Mouse (Mus musculus): ENCODE measurements at regions not wholly inside any gene's neighbourhood (a gene's known extent, or its start where the extent isn't known, plus 50 kb on each side); places are given as distances from the start of the nearest gene placed in this dataset.

DNA sequence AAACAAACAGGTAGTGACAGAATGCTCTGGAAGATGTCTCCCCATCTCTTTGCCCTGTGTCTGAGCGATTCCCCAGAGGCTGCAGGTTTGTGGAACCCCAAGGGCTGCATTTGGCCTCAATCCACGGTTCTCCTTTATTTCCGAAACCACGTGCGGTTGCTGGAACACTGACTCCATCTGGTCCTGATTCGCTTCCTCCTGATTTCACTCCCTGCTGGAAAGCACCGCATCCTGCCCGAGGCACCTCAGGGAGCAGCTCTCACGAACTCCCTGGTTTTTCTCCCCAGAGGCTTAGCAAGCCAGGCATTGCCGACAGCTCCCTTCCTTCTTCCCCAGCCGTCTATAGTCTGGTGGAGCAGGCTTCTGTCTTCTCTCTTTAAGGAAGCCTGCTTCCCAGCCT lies 203.1 kb upstream of the Gm4791 start:
- H3K4me1 ChIP-seq (ENCODE audit: control insufficient read depth, insufficient read depth, low read length): no peaks in the 10 kb centered on the region
- H3K27ac ChIP-seq (ENCODE audit: low read length): no peak overlapping the region
- WGBS: 70% methylated on average over 11 of the region's 11 CpGs
- no peaks in the 10 kb centered on the region for H3K27me3 ChIP-seq (ENCODE audit: control insufficient read depth, insufficient read depth, low read length)
- no peak overlapping the region for H3K9ac ChIP-seq (ENCODE audit: low read length)
- no peaks in the 10 kb centered on the region for H3K9me3 ChIP-seq (replicated peaks; ENCODE audit: control insufficient read depth, low read length)
- H3K4me2 ChIP-seq (ENCODE audit: low read depth, low read length): no peak overlapping the region
- H3K4me3 ChIP-seq (ENCODE audit: low read length): no peak overlapping the region
- H3K36me3 ChIP-seq (ENCODE audit: control insufficient read depth, insufficient read depth): no peaks in the 10 kb centered on the region
- ATAC-seq (replicated peaks; ENCODE audit: extremely low read depth, insufficient read depth, low FRiP score): no peak

- Histone ChIP-seq H3K4me2 (ENCODE audit: low read depth, low read length) (no peak overlapping the region), H3K4me3 (ENCODE audit: low read length) (no peak overlapping the region), H3K9me3 (replicated peaks; ENCODE audit: control insufficient read depth, low read length) (no peaks in the 10 kb centered on the region), H3K27me3 (ENCODE audit: control insufficient read depth, insufficient read depth, low read length) (no peaks in the 10 kb centered on the region), H3K4me1 (ENCODE audit: control insufficient read depth, insufficient read depth, low read length) (no peaks in the 10 kb centered on the region), H3K36me3 (ENCODE audit: control insufficient read depth, insufficient read depth) (no peaks in the 10 kb centered on the region), H3K27ac (ENCODE audit: low read length) (no peak overlapping the region), H3K9ac (ENCODE audit: low read length) (no peak overlapping the region)
- ATAC-seq (replicated peaks; ENCODE audit: extremely low read depth, insufficient read depth, low FRiP score): no peak
- WGBS: 64% methylated on average over 10 of the region's 10 CpGs
Measured at GRCm38 (mm10) chr9:46789036-46789435, 209.5 kb upstream of the Gm4791 start.

DNA sequence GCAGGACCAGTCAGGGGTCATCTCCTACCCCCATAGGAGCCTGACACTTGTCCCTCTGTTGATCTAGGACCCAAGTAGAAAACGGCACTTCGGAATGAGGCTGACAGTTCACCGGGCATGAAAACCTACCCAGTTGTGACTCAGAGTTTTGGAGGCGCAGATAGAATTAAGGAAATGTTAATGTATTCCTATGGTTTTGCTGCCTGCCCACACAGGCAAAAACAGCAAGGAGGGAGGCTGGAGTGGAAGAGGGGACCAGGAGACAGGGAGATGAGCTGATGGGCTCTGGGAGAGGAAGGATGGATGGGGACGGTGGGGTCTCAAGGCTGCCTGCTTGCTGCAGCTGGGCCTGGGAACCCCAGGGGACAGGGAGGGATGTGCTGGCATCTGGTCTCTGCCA lies 210.1 kb upstream of the Gm4791 start:
- no peak overlapping the region for H3K4me3 ChIP-seq (ENCODE audit: low read length)
- H3K27me3 ChIP-seq (ENCODE audit: control insufficient read depth, insufficient read depth, low read length): no peaks in the 10 kb centered on the region
- H3K4me1 ChIP-seq (ENCODE audit: control insufficient read depth, insufficient read depth, low read length): no peaks in the 10 kb centered on the region
- H3K9me3 ChIP-seq (replicated peaks; ENCODE audit: control insufficient read depth, low read length): no peaks in the 10 kb centered on the region
- 83% methylated on average over 5 of the region's 5 CpGs for WGBS
- H3K4me2 ChIP-seq (ENCODE audit: low read depth, low read length): no peak overlapping the region
- H3K36me3 ChIP-seq (ENCODE audit: control insufficient read depth, insufficient read depth): no peaks in the 10 kb centered on the region
- no peak for ATAC-seq (replicated peaks; ENCODE audit: extremely low read depth, insufficient read depth, low FRiP score)
- H3K27ac ChIP-seq (ENCODE audit: low read length): no peak overlapping the region
- no peak overlapping the region for H3K9ac ChIP-seq (ENCODE audit: low read length)

- Histone ChIP-seq H3K4me1 (ENCODE audit: control insufficient read depth, insufficient read depth, low read length) (no peaks in the 10 kb centered on the region), H3K4me2 (ENCODE audit: low read depth, low read length) (no peak overlapping the region), H3K4me3 (ENCODE audit: low read length) (no peak overlapping the region), H3K27ac (ENCODE audit: low read length) (no peak overlapping the region), H3K27me3 (ENCODE audit: control insufficient read depth, insufficient read depth, low read length) (no peaks in the 10 kb centered on the region), H3K9me3 (replicated peaks; ENCODE audit: control insufficient read depth, low read length) (no peaks in the 10 kb centered on the region), H3K36me3 (ENCODE audit: control insufficient read depth, insufficient read depth) (no peaks in the 10 kb centered on the region), H3K9ac (ENCODE audit: low read length) (no peak overlapping the region)
- ATAC-seq (replicated peaks; ENCODE audit: extremely low read depth, insufficient read depth, low FRiP score): no peak
- whole genome bisulfite sequencing: 78% methylated on average over 17 of the region's 17 CpGs
Measured at GRCm38 (mm10) chr9:46784355-46784975, 214.1 kb upstream of the Gm4791 start.

DNA sequence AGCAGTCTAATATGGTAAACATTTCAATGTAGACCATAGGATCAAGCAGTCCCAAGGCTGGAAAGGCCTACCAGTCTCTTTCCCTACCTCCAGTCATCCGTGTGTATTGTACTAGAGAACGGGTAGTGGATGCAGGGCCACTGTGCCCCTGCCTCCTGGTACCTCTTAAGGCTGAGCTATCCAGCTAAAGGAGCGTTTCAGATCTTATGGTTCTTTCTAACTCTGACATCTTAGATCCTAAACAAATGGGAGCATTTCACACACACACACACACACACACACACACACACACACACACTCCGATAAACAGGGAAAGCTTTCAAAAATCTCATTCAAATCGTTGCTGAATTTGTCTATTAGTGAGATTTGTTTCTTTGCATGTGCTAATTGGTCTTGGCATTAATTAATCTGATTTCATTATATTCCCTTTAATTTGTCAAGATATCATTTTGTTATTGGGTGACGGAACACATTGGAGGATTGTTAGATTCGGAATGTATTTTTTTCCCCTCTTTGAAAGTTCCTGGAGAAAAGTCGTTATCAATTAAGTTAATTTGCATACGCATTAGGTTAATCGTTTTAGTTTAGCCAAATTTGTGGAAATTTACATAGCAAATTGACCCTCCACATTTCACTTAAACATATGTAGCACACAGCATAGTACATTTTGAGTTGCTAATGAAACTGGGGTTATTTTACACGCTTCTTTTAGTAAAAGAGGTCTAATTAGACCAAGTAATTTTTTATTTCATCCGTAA lies 214.8 kb upstream of the Gm4791 start:
- WGBS: 82% methylated on average over 12 of the region's 12 CpGs
- no peak overlapping the region for H3K9ac ChIP-seq (ENCODE audit: low read length)
- no peak overlapping the region for H3K4me2 ChIP-seq (ENCODE audit: low read depth, low read length)
- H3K4me3 ChIP-seq (ENCODE audit: low read length): no peak overlapping the region
- no peak for ATAC-seq (replicated peaks; ENCODE audit: extremely low read depth, insufficient read depth, low FRiP score)
- no peaks in the 10 kb centered on the region for H3K4me1 ChIP-seq (ENCODE audit: control insufficient read depth, insufficient read depth, low read length)
- no peaks in the 10 kb centered on the region for H3K36me3 ChIP-seq (ENCODE audit: control insufficient read depth, insufficient read depth)
- no peak overlapping the region for H3K27ac ChIP-seq (ENCODE audit: low read length)
- H3K27me3 ChIP-seq (ENCODE audit: control insufficient read depth, insufficient read depth, low read length): no peaks in the 10 kb centered on the region
- H3K9me3 ChIP-seq (replicated peaks; ENCODE audit: control insufficient read depth, low read length): no peaks in the 10 kb centered on the region

DNA sequence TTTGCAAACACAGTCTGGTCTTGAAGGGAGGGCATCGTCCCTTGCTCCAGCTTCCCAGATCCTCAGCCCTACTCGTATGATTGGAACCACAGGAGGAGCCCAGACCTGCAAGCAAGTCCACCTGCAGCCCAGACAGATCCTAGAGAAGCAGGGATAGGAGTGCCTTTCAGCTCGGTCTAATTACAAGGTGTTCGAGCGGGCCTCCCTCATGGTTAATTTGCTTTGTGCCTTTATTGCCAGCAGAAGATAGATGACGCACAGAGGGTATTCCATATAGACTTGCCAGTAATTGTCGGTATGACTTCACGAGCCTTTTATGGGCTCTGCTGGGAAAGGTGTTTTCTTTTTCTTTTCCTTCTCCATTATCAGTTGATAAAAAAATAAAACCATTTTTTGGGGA lies 216.9 kb upstream of the Gm4791 start:
- 88% methylated on average over 8 of the region's 8 CpGs for whole genome bisulfite sequencing
- no peak for ATAC-seq (replicated peaks; ENCODE audit: extremely low read depth, insufficient read depth, low FRiP score)
- Histone ChIP-seq H3K9me3 (replicated peaks; ENCODE audit: control insufficient read depth, low read length) (no peaks in the 10 kb centered on the region), H3K4me2 (ENCODE audit: low read depth, low read length) (no peak overlapping the region), H3K27ac (ENCODE audit: low read length) (no peak overlapping the region), H3K27me3 (ENCODE audit: control insufficient read depth, insufficient read depth, low read length) (no peaks in the 10 kb centered on the region), H3K36me3 (ENCODE audit: control insufficient read depth, insufficient read depth) (no peaks in the 10 kb centered on the region), H3K4me1 (ENCODE audit: control insufficient read depth, insufficient read depth, low read length) (no peaks in the 10 kb centered on the region), H3K9ac (ENCODE audit: low read length) (no peak overlapping the region), H3K4me3 (ENCODE audit: low read length) (no peak overlapping the region)

DNA sequence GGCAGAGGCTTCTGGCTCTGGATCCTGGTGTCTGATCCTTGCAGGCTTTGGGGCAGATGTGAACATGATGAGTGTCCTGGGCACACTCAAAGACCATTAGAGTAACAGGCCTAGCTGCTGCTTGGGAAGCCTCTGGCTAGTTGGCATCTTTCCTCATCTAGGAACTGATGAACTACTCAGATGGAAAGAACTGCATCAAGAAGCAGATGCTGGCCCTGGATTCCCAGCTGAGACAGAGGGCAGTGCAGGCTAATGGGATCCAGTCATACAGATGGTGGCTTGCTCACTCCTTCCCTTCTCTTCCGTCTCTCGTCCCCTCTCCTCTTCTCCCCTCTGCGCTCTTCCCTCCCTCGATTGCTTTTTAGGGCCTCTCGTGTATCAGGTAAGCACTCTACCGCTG lies 219.8 kb upstream of the Gm4791 start:
- no peak overlapping the region for H3K4me2 ChIP-seq (ENCODE audit: low read depth, low read length)
- no peaks in the 10 kb centered on the region for H3K9me3 ChIP-seq (replicated peaks; ENCODE audit: control insufficient read depth, low read length)
- no peaks in the 10 kb centered on the region for H3K27me3 ChIP-seq (ENCODE audit: control insufficient read depth, insufficient read depth, low read length)
- ATAC-seq (replicated peaks; ENCODE audit: extremely low read depth, insufficient read depth, low FRiP score): no peak
- no peaks in the 10 kb centered on the region for H3K36me3 ChIP-seq (ENCODE audit: control insufficient read depth, insufficient read depth)
- no peak overlapping the region for H3K4me3 ChIP-seq (ENCODE audit: low read length)
- no peak overlapping the region for H3K9ac ChIP-seq (ENCODE audit: low read length)
- no peaks in the 10 kb centered on the region for H3K4me1 ChIP-seq (ENCODE audit: control insufficient read depth, insufficient read depth, low read length)
- H3K27ac ChIP-seq (ENCODE audit: low read length): no peak overlapping the region
- 76% methylated on average over 6 of the region's 6 CpGs for WGBS

GRCm38 (mm10) chr9:46774821-46775220 lies 223.7 kb upstream of the Gm4791 start:
- no peak for ATAC-seq (replicated peaks; ENCODE audit: extremely low read depth, insufficient read depth, low FRiP score)
- Histone ChIP-seq H3K9ac (ENCODE audit: low read length) (no peak overlapping the region), H3K4me2 (ENCODE audit: low read depth, low read length) (no peak overlapping the region), H3K27me3 (ENCODE audit: control insufficient read depth, insufficient read depth, low read length) (no peaks in the 10 kb centered on the region), H3K36me3 (ENCODE audit: control insufficient read depth, insufficient read depth) (no peaks in the 10 kb centered on the region), H3K4me3 (ENCODE audit: low read length) (no peak overlapping the region), H3K4me1 (ENCODE audit: control insufficient read depth, insufficient read depth, low read length) (no peaks in the 10 kb centered on the region), H3K9me3 (replicated peaks; ENCODE audit: control insufficient read depth, low read length) (no peaks in the 10 kb centered on the region), H3K27ac (ENCODE audit: low read length) (no peak overlapping the region)
- 57% methylated on average over 2 of the region's 2 CpGs for WGBS

- Histone ChIP-seq H3K9ac (ENCODE audit: low read length) (no peak overlapping the region), H3K27ac (ENCODE audit: low read length) (no peak overlapping the region), H3K36me3 (ENCODE audit: control insufficient read depth, insufficient read depth) (no peaks in the 10 kb centered on the region), H3K4me1 (ENCODE audit: control insufficient read depth, insufficient read depth, low read length) (no peaks in the 10 kb centered on the region), H3K27me3 (ENCODE audit: control insufficient read depth, insufficient read depth, low read length) (peaks cover 2% of the 10 kb centered on the region; the same call in 1 of the 2 replicates), H3K9me3 (replicated peaks; ENCODE audit: control insufficient read depth, low read length) (0 out of 2 replicates have a peak, but pooled peaks cover 1% of the 10 kb centered on the region), H3K4me3 (ENCODE audit: low read length) (no peak overlapping the region), H3K4me2 (ENCODE audit: low read depth, low read length) (no peak overlapping the region)
- 41% methylated on average over 4 of the region's 4 CpGs for WGBS
- ATAC-seq (replicated peaks; ENCODE audit: extremely low read depth, insufficient read depth, low FRiP score): no peak
Measured at GRCm38 (mm10) chr9:46760247-46760646, 238.3 kb upstream of the Gm4791 start.
